Mouse (Mus musculus): ENCODE results near the gene Sept7.
"Not testable (repeated sequence)": the region's sequence is repeated elsewhere in the genome, so short reads cannot be mapped to it uniquely, and the experiment has no call there.

Gene Sept7

DNA sequence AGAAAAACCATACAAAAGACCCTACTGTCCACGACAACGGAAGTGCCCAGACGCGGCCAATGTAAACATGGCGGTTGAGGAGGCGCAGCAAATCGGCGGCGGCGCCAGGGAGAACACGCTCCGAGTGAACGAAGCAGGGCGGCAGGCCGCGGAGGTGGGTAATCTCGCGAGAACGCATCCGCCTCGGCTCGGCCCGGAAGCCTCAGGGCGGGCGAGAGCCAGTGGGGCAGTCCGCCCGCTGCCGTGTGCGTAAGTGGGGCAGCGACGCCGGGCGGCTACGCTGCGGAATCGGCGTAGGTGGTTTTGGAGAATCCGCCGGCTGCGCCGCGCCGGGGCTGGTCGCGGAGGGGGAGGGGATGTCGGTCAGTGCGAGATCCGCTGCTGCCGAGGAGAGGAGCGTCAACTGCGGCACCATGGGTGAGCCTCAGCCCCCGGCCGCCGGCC, at the start of gene Sept7:
Gene Sept7 (plus strand): TSS at position 157 of the 444 bp plus-strand sequence.
- DNase-seq: peak; percentile 99

DNA sequence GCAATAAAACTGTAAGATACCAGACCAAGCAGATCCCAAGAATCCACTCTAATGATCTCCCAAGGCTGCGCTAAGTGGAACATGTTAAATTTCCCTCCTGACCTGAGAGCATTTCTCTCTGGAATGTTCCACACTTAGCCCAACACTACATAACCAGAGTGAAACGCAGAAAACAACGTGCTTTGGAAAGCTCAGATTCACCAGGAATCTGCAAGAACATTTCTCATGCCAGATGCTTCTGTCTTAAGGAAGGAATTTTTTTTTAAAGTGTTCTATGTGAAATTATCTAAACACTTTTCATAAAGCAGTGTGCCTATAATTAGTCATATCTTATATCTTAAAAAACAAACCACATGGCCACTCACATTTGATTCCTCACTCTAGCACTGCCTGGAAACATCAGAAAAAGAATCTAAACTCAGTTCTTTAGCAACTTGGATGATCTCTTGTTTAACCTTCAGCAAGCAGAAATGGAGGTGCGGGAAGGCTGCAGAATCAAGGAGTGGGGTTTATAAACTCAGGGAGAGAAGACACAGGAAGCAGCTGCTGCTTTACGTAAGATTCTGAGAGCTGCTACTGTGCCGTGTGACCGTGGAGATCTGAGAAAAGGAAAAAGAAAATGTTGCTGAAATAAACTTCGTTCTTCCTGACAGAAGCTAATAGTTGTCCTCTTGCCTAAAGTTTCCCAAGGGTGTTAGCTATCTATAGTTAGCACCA, 44.0 kb upstream of the Sept7 start:
- DNase-seq: no peak

DNA sequence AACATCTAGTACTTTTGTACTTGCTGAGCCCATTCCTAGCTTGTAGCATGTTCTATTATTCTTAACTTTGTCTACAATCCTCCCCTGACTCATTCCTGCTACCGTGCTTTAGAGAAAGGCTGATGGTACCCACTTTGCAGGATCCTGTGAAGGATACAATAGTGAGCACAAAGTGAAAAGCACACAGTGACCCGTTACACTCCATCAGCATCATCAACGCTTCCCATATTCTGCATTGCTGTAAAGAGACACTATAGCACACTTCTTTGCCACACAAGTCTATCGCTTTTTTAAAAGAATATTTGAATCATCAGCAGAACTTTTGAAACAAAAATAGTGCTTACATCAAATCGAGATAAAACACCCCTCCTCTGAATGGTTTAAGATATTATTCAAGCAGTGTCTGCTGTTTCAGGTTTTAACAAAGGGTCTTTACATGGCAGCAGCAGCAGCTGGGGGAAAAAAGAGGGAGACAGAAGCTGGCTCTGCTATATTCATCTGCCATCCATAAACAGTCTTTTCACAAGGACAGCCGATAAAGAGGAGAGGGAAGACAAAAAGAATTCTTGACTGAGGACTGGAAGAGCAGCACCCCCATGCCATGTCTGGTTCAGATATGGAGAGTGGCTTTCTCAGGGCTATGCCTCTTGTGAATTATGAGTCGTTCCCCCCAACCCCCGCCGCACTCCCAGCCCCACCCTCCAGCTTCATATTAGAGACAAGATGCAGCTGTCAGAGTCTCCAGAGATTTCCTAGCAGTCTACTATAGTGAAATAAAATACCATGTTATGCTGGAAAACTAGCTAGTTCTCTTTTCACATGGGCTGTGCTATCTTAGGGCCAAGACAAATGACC, 39.7 kb upstream of the Sept7 start:
- DNase-seq: no peak

DNA sequence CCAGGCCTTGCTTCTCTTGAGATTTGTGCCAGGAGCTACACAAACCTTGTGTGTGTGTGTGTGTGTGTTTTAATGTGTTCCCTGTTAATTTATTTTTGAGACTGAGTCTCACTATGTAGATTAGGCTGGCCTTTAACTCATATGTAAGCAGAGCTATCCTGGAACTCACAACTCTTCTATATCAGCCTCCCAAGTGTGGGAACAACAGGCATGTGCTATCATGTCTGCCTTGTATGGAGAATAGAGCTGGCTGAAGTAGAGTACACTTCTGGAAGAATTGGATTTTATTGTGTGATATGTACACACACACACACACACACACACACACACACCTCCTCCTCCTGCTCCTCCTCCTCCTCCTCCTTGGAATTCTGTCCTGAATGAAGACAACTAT, 39.1 kb upstream of the Sept7 start:
- no peak for DNase-seq

DNA sequence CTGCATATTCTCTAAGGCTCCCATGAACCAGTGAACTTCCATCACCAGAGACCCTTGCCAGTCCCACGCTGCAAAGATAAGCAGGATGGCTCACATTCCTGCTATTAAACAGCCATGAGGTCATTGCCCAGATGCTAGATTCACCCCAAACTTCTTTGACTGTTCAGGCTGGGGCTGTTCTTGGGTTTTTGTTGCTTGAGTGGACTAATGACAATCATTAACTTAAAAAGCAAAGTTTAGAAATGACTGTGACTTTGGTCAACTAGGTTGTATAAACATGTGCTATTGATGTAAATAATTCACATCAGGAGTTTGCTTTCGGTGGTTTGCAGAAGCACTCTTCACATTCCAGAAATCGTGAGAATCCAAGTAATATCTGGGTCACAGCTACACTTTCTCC, 36.8 kb upstream of the Sept7 start:
- no peak for DNase-seq

DNA sequence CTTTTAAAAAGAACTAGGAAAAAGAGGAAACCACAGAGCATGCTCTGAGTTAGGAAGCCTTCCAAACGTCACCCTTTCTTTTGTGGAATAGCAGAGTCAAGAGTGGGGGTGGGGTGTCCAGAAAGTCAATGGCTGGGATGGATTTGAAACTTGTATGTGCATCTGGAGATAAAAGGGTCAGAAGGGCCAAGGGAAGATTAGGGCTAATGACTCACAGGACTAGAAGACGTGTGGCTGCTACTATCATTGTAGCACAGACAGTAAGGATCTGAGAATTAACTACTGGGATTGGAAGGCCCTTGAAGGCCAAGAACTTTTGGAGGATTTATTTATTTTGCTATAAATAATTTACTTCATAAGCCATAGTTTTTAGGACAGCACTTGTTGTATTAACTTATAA, 36.0 kb upstream of the Sept7 start:
- no peak for DNase-seq

DNA sequence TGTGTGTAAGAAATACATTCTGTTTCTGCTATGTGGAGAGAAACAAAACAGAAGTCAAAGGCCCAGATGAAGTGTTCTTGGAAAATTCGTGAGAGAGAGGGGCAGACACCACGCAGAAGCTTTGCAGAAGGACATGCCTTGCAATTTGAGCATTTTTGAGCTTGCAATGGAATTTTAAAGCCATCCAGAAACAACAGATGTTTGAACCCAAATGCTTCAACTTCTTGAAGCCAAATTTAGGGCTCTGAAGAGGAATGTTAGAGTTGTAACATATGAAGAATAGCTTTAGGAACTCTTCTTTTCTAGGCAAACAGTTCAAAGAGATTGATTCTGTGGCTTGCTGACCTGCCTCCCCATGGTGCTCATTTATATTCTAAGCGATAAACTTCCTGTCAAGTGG, 33.3 kb upstream of the Sept7 start:
- no peak for DNase-seq

DNA sequence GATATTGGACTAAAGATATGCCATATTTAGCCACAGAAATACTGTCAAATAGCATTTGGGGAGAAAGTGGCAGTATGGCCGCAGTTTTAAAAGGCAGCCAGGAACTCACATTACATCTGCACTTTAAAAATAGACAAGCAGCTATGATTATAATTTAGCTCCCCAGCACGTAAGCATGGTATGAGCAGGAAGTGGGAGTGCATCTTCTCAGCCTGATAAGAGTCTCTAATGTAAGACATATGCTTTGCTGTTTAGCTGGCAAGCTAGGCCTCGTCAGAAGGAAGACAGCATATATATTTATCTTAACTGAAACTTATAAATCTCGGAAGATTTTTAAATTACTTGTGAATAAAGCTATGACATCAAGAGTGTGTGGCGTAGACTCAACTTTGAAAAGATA, 32.4 kb upstream of the Sept7 start:
- DNase-seq: no peak

DNA sequence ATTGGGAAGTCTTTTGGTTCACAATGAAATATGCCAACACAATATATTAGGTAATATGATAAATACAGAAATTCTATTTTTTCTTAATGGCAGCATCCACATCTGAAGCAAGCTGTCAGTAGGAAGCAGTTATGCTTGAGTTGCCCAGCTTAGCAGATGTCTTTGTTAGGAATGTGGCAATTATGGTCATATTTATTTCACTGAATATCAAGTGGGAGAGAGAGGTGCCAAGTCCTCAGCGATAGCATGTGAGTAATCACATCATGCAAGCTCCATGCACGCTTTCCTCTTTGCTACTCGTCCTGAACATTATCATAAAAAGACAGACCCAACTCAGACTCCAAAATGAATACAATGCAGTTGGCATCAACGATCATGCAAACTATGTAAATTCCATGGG, 27.3 kb upstream of the Sept7 start:
- DNase-seq: no peak

DNA sequence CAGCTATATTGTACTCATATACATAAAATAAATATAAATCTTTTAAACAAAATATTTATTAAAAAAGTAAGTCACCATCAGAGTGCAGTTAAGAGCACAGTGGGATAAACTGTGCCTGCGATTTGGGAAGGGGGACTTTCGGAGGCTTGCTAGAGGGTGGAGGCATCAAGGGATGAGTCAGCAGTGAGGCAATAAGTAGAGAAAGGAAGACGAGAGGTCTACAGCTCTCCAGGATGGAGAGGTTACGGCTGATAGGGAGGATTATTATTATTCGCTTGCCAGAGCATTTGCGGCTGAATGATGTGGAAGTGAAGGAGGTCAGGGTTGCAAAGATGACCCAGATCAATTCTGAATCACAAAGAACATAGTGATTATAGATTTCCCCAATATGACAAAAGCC, 22.5 kb upstream of the Sept7 start:
- DNase-seq: no peak

DNA sequence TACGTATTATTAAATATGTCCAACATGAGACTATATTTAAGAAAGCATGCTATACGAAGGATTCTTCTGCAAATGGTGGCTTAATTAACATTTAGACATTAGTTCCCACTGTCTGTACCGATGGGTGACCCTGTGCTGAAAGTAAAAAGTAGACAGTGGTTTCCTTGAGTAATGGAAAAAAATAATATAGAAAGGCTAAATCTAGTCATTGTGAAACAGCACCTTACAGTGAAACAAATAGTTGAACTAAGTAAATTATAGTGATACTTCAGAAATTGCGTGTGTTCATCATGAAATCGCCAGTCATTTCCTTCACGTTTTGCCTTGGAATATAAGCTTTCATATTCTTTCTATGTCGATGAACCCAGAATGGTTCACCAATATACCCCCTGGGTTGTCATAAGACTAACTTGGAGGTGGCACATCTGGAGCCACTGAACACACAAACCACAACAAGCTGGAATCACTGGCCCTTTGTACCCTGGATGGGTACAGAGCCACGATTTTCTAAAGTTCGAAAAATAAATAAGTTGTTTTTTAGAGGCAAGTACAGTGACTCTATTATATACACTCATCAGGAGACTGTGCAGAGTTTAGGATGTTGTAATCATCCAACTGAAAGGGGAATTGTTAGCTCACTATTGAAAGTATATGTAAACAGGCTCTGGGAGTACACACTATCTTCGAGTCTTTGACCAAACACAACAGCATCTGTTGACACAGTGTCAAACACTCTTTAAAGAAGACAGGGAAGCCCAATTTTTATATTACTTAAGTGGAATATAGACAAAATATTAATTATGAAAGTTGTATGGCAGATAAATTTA, 21.8 kb upstream of the Sept7 start:
- no peak for DNase-seq

DNA sequence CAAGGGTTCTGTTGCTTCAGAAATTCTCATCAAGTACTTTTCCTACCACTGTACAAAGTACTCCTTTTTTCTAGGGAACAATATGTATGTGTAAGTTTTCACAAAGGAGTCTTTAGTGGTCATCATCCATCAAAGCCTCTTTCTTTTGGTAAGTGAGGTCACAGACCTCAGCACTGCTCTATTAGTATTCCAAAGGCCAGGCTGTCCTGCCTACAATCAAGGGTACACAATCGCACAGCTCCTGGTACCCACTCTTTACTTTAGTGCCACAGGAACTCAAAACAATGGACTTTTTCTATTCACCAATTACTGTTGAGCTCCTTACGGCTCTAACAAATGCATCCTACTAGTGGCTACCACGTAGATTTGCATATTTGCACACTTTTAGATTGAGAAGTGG, 11.2 kb upstream of the Sept7 start:
- no peak for DNase-seq

DNA sequence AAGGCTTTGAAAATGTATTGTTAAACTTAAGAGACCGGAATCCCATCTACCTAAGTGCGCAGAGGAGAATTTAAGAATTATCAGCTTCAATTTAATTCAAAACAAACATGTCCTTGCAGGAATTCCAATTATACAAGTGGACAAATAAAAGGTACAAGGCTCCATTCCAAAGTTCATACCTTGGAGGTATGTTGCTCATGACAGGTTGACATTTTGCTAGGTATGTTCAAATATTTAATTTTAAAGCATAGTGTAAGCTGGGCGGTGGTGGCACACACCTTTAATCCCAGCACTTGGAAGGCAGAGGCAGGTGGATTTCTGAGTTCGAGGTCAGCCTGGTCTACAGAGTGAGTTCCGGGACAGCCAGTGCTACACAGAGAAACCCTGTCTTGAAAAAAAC, 10.5 kb upstream of the Sept7 start:
- DNase-seq: not testable (repeated sequence)

DNA sequence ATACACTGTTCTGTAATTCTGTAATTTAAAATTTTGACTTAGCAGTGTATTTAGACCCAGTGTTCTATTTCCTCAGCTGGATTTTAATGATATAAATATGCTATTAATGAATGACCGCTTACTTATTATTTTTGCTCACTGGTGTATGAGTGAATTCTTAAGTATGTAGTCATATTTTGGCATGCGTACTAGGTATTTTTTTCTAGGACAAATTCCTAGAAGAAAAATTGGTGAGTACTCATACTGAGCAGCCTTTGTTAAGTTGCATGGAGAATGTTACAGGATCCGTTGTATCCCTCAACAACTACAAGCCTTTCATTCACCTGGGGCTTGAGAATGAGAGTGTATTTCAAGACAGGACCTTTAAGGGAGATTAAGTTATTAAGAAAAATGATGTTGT, 10.0 kb upstream of the Sept7 start:
- no peak for DNase-seq

DNA sequence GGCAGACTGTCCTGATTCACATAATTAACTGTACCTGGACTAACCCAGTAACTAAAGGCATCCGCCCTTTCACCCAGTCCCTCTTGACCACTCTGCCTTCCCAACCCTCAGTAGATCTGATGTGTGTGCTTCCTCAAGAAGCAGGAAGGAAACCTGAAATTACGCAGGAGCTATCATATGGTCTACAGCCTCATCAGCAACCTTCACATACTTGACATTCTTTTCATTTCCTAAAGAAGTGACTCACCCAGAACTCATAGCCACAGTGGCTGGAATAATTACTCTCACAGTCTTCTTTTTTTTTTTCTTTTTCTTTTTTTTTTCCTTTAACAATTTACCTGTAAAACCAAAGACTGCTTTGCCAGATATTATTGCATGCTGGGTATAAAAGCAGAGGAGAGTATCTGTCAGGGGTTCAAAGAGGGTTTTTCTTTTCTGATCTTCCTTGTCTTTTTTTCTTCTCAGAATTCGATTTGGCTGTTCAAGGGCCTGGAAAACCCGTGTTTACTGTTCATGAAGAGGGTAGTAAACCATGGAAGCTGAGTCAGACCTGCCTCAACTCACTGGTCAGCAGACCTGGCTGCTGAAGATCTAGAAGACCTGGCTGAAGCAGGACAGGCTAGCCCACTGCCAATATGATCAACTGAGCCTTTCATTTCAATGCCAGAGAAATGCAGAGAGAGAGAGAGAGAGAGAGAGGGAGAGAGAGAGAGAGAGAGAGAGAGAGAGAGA, 8.1 kb upstream of the Sept7 start:
- DNase-seq: no peak

DNA sequence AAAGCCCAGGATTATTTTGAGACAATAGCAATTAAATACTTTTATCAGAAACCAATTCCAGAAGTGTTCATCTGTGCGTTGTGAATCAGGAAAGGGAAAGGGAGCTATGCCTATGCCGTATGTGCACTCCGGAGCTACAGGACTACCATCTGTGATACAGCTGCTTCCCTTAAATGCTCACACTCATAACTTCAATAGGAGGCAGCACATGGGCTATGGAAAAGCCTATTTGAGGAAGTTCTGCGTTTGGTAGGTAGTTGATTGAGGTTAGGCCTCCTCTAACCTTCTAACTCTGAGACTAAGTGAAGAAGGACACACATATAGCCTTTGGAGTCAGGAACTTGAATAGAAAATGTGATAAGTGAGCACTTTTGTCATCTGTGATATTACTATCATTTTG, 7.1 kb upstream of the Sept7 start:
- DNase-seq: no peak

DNA sequence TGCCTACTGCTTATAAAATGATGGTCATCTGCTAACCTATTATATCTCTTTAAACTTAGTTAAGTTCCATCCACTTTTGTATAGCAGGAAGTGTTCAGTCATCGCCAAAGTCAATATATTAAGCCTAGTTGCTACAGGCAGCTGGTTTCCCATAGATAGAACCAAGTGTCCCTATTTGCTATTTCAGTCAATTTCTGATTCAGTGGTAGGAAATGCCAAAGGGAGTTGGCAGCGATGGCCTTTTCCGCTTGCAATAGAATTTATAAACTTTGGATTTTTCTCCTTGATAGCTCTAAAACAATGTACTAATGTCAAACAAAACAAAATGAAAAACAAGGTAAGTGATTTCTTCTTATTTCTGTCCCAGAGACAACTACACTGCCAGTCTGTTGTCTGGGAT, 5.7 kb upstream of the Sept7 start:
- DNase-seq: peak; percentile 14 to 17

DNA sequence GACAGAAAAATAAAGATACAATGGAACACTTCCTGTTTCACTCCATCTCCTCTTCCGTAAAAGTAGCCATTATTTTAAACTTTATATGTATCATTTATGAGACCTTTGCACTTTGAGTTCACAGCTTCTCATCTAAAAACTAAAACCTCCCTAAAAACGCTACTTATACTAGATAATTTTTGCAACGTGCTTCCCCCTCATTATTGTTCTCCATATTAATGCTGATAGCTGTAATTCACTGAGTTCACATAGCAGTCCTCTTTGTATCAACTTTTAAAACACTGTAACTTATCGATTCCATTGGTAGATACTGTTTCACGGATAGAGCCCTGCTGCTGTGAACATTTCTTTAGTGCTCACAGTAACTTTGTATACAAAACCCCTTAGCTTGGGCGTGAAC, 1.1 kb upstream of the Sept7 start:
- no peak for DNase-seq

DNA sequence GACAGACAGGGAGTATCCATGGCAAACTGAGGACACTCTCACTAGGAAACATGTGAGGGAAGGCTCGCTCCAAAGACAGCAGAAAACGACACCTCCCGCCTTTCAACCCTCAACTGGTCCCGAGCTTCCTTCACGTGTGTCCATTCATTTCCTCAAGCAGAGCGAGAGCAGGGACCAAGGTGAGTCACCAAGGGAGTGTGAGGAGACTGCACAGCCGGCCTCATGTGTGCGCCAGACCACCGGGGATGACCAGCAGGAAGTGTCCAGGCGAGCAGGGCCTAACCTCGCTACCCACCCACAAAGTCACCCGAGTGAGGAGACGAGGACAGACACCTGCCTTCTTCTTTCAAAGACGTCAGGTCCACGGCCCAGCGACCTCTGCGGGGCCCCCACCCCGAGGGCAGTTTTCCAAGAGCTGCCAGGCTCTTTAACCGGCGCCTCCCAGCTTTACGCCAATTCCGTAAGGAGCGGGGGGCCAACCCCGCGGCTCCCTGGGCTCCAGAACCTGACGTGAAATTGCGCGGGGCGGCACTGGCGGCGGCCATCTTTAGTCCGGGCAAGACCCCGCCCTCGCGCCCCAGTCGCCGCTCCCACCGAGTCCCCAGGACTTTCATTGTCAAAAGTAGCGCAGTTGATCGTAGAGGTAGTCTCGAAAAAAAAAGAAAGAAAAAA, 492 bp upstream of the Sept7 start:
- DNase-seq: peak; percentile 88 to 91

DNA sequence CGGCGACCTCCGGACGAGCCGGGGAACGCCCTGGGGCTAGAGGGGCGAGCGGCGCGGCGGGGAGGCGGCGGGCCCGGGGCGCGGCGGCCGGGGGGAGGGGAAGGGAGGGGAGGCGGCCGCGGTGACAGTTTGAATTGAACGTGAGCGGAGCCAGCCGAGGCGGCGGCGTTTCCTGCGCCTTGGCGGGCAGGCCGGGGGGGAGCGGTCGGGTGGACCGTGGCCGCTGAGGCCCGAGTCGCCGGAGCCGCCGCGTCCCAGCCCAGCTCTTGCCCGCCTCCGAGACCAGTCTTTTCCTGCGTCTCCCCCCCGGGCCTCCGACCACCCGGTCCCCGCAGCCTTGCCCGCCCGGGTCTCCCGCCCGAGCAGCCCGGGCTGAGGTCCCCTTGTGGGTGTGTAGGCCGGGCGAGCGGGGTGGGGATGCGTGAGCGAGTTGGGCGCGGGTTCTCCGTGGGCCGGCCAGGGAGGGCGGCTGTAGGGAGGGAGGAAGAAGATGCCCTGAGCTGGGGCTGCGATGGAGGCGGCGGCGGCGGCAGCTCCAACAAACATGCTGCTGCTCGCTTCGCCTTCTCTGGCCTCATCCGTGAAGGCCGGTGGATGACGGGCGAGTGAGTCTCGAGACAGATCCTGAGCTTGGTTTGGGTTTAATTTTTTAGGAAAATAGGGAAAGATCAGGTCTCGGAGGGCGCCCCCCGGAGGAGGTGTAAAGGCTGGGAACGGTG, 679 bp downstream of the Sept7 start:
- peak; percentile 60 to 69 for DNase-seq

DNA sequence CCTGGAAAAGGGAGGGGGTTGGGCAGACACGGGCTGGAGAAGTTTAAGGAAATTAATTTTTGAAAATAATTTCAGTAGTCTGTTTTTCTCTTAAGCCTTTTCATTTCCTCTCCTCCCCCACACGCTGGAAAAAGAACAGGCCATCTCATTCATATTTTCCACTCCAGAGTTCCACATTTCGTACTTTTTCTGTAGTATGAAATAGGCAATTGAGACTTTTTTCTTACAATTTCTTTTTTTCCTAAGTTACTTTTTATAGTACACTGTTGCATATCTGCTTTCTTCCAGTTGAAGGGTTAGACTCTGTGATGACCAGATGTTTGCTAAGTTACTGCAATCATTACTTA, 1.2 kb downstream of the Sept7 start:
- DNase-seq: no peak

DNA sequence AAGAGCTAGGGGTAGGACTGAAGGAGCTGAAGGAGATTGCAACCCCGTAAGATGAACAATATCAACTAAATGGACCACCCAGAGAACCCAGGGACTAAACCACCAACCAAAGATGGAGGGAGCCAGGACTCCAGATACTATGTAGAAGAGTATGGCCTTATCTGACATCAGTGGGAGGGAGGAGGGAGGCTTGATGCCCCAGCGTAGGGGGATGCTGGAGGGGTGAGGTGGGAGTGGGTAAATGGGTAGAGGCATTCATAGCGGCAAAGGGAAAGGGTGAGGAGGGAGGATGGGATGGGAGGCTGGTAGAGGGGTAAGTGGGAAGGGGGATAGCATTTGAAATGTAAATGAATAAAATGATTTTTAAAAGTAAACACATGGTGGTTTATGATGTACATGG, 8.2 kb downstream of the Sept7 start:
- no peak for DNase-seq

Data from lung, adult 18-20 months (tissue).